Mouse (Mus musculus): Measurements from ENCODE around the gene Nek6.

Nek6 gene

DNA sequence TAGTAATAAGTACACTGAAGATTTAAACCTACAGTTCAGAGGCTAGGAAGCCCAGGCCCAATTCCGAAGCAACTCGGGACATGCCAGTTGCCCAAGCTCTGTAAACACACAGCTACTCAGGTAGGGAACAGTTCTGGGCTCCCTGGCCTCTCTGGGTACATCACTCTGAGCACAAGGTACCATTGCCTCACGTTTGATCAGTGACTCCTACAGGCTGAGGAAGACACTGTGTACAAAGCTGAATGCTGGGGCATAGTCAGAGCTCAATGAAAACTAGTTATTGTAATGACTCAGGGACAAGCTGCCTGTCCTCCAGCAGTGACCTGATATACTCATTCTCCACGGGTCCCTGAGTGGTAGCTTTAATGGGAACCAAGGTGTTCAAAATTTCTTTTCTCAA, 109.6 kb downstream of the Nek6 start:
- DNase-seq (ENCODE audit: low spot score) = no peak

- DNase-seq (ENCODE audit: low spot score) = peak; percentile 60
These were observed 110.2 kb downstream of the Nek6 start for GRCm38 (mm10) chr2:38621610-38622021.

- no peak for DNase-seq (ENCODE audit: low spot score)
These were observed 112.0 kb downstream of the Nek6 start for GRCm38 (mm10) chr2:38623411-38623810.

- no peak for DNase-seq (ENCODE audit: low spot score)
These were observed 112.6 kb downstream of the Nek6 start for GRCm38 (mm10) chr2:38623821-38624590.

DNA sequence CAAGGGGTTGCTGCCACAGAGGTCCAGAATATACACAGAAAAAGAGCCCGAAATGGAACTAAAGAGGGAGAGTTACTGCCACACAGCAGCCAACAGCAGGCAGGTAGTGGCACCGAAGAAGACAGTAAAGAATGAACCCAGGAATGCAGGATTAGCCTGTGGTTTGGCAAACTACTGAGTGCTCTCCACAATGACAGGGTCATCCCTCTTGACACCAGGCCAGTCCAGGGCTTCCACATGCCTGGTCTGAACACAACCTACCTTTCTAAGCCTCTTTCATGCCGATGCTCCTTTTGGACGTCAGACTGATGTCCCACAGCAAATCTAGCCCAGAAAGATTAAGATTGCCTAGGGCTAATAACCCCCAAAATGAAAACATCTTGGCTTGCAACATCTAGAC, 117.4 kb downstream of the Nek6 start:
- no peak for DNase-seq (ENCODE audit: low spot score)

- no peak for DNase-seq (ENCODE audit: low spot score)
These were observed 118.0 kb downstream of the Nek6 start for GRCm38 (mm10) chr2:38629451-38629850.

GRCm38 (mm10) chr2:38630574-38630973, 119.1 kb downstream of the Nek6 start:
- DNase-seq (ENCODE audit: low spot score) = no peak

DNA sequence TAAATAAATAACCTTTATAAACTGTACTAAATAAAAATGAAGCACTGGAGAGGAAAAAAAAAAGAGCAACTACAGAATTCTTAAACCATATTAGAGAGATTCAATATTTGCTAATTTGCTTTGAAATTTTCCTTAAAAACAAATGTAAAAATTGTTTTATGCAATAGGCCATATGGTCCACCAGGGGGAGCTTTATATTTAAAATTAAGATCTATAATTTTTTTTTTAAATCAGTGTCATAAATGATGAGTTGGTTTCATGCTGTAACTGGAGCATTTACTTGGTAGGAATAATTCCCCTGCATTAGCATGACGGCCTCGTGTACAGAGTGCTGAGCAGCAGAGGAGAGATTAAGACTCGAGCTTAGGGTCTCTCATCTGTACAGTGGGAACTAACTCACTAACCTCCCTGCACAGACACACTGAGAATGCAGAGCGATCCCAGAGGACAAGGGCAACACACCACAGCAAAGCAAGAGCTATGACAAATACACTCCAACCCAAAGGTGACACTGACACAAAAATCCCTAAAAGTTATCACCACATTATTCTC, 126.3 kb downstream of the Nek6 start:
- DNase-seq (ENCODE audit: low spot score) = no peak

DNA sequence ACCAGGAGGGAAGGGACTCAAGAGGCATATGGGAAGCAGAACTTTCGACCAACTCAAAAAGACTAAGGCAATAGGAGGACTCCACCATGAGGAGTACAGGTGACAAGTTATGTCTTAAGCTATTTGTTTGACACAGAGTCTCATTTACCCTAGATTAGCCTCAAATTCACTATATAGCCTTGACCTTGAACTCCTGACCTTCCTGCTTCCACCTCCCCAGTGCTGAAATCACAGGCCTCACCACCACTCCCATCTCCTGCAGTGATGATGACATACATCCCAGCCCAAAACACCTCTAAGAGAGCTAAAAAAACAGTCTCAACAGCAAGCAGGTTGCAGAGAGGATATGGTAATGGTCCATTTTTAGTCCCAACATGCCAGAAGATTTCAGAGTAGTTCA, 130.3 kb downstream of the Nek6 start:
- no peak for DNase-seq (ENCODE audit: low spot score)

GRCm38 (mm10) chr2:38643625-38644427, 132.4 kb downstream of the Nek6 start, which contains the start of gene Psmb7:
Gene Psmb7 (minus strand): TSS chr2:38644087.
- peak; percentile 97 for DNase-seq (ENCODE audit: low spot score)

All from embryo, embryonic 10.5 days (tissue).